Mouse (Mus musculus): ENCODE results near the gene Tac1. TPM values are rescaled to one million over a fixed set of nuclear protein-coding genes. Genes with fewer than 3 reads are reported as not detected.
"Not testable (repeated sequence)": the region's sequence is repeated elsewhere in the genome, so short reads cannot be mapped to it uniquely, and the experiment has no call there.

The Tac1 gene
- polyA plus RNA-seq, 1 experiment from 2014 or later: not detected

DNA sequence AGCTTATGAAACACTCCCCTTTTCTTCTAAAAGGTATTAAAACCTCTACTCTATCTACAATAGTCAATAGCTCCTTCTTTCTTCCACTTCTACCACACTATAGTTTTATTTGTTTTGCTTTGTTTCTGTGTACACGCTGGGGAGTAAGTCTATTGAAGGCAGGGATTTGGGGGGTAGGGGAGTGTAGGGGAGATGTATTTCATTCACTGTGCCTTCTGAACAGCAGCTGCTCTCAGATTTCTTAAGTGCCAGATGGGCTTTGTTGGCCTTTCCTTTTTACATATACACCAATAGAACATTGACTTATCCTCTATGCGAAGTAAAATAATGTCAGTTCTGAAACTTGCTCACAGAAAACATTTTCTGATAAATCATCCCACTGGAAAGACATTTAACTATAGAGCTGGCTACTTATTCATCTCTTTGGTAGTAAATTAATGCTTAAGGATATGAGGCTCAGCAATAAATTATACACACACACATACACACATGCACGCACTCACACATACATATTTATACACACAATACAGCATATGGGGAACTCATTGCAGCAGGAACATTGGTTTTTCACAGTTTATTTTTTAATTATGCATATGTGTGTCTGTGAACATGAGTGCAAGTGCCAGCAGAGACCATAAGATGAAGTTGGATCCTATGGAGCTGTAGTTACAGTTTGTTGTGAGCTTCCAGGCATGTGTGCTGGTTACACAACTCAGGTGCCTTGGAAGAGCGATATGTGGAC lies 46.8 kb downstream of the Tac1 start:
- H3K4me2 ChIP-seq: no peak overlapping the region
- H3K9ac ChIP-seq: no peak overlapping the region
- 70% methylated on average over 4 of the region's 4 CpGs for WGBS (ENCODE audit: insufficient replicate concordance)
- no peak for ATAC-seq (ENCODE audit: insufficient read depth)
- no peaks in the 10 kb centered on the region for H3K27me3 ChIP-seq
- no peaks in the 10 kb centered on the region for H3K9me3 ChIP-seq (replicated peaks)
- H3K36me3 ChIP-seq (replicated peaks): no peaks in the 10 kb centered on the region
- no peaks in the 10 kb centered on the region for H3K4me1 ChIP-seq (replicated peaks)
- no peak overlapping the region for H3K27ac ChIP-seq (replicated peaks)
- H3K4me3 ChIP-seq (replicated peaks): no peak overlapping the region

DNA sequence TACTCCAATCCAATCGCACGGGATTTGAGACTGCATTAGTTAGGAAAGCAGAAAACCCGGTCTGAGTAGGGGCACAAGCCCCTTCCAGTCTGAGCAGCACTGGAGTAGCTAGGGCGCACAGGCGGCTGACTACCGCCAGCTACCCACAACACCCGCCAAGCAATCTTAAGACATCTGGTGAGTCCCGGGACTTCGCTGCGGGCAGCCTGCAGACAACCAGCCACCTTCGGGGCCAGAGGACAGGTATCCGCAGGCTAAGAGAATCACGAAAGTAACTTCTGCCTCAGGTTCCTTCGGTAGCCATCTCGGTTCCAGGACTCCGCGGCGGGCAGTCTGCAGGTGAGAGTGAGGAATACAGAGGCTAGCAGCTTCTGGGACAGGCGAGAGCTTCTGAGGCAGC lies 59.0 kb downstream of the Tac1 start:
- not testable (repeated sequence) for H3K4me3 ChIP-seq (replicated peaks); ATAC-seq (ENCODE audit: insufficient read depth); H3K4me1 ChIP-seq (replicated peaks); H3K9me3 ChIP-seq (replicated peaks); H3K9ac ChIP-seq; H3K4me2 ChIP-seq; H3K36me3 ChIP-seq (replicated peaks); H3K27me3 ChIP-seq; H3K27ac ChIP-seq (replicated peaks)
- 73% methylated on average over 19 of the region's 19 CpGs for WGBS (ENCODE audit: insufficient replicate concordance)

Other genes starting within 250 kb of the Tac1 start
- 305 and 316 TPM in 2 replicates for gene Asns, start 138.4 kb downstream of the Tac1 start, polyA plus RNA-seq (2015; fragmentation: Nextera tagmentation; extraction: Ambion mirVana)

Data from liver, embryonic 15.5 days (tissue).